Mouse (Mus musculus): ENCODE results near the gene Sntg2.

DNA sequence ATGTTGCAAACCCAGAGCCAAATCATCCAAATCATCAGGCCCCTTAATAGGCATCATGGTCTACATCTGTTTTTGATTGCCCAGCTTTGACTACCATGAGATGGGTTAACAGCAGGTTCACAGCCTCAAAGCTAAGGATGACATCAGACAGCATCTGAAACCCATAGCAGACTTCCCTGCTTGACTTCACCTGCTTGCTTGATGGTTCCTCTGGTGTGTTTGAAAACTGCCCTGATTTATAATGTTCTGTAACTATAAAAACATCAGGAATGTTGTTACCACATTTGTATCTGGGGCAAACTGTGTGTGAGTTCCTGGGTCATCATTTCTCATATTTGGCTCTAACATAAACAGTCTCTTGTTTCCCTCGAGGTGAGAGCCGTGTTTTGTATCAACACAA is 55.2 kb downstream of the Sntg2 start:
- TF ChIP-seq CHD2 (IDR thresholded peaks at IDR 0.05; ENCODE audit: low read length), result no peak
- no peak for TF ChIP-seq EP300 (IDR thresholded peaks at IDR 0.05; ENCODE audit: low read length)
- TF ChIP-seq CTCF (conservative IDR thresholded peaks at IDR 0.05 in 1 of 2, IDR thresholded peaks at IDR 0.05 in 1 of 2; ENCODE audit: low read depth in 2 of 2, low read length in 2 of 2), result no peak
- no peak for TF ChIP-seq NELFE (IDR thresholded peaks at IDR 0.05; ENCODE audit: low read depth, low read length)
- TF ChIP-seq MYC (IDR thresholded peaks at IDR 0.05; ENCODE audit: low read depth, low read length), result no peak
- no peak for TF ChIP-seq POLR2A (IDR thresholded peaks at IDR 0.05; ENCODE audit: low read depth, low read length)
- no peak for TF ChIP-seq TBP (conservative IDR thresholded peaks at IDR 0.05; ENCODE audit: low read depth, low read length)
- no peak for TF ChIP-seq MAFK (IDR thresholded peaks at IDR 0.05; ENCODE audit: insufficient replicate concordance, low read length)

Data from CH12.LX (cell line).